Mouse (Mus musculus): Measurements from ENCODE around the gene Slc3a2.

DNA sequence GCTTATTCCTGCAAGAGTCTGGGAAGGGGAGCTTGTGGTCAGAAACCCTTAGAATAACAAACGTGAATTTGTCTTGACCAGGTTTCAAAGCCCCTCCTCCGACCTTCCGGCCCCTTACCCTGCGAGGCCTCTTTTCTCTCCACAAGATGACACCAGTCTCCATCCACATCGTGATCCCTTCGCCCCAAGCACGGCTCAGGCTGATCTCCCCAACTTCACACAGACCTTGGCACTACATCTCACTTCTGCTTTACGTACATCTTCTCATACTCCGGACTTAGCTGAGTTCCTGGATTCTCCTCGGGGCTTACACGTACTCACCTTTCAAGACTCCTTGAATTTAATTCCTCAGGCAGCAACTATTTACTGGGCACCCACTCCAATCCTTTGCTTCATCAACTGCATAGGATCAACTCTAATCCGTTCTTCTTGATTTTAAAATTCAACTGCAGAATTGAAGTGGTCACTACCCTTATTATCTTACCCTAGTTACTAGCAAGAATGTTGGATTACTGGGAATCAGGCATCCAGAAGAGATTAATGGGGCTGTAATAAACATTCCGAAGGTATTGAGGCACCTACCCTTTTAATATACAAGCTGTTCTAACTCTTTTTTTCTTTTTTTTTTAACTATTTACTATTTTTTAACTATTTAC lies 9.0 kb downstream of the Slc3a2 start:
- TF ChIP-seq CTCF (IDR thresholded peaks at IDR 0.05) = no peak
- TF ChIP-seq EP300 (IDR thresholded peaks at IDR 0.05) = no peak
